In genomic region chr15:30610613-30611012, GRCm38 (mm10) we compare ENCODE assay signal across 10 mouse cellular contexts.
A peak's percentile ranks its signal among the peaks of the same experiment; 100 is the strongest.
DNase-seq lines count a peak whose midpoint lies in the region; TF ChIP-seq lines count a peak whose summit lies in the region.
"Had no signal": no experiment of that assay in that cellular context is flagged by ENCODE, and none has a peak within 500 bp of the region (broad histone marks: within the 10 kb centered on the region; RNA-seq: fewer than 3 reads in every experiment).

No protein-coding gene starts in this region.

- H3K4me3 ChIP-seq in left cerebral cortex, adult 2 months, result no peak overlapping the region
- H3K4me3 ChIP-seq: heart, adult 2 months had no signal

- intact Hi-C loops in left cerebral cortex, adult 2 months (cut with DNase I), result no loop called here

- H3K27ac ChIP-seq in left cerebral cortex, adult 2 months, result no peak overlapping the region
- H3K27ac ChIP-seq: heart, adult 2 months had no signal

- DNase-seq in layer of hippocampus, adult 9-11 months, result peak; percentile 57
- no peak for DNase-seq in layer of hippocampus, adult 18-20 months (ENCODE audit: low spot score in 2 of 2)
- peak; percentile 54 for DNase-seq in brain, adult 2 months (ENCODE audit: low read depth, low spot score)
- peak; percentile 27 to 35 for DNase-seq in lung, postnatal 4 days
- peak; percentile 33 for DNase-seq in thymus, postnatal 14 days
- DNase-seq in embryo, embryonic 10 days (ENCODE audit: low spot score), result no peak
- no peak for DNase-seq in right cerebral cortex, postnatal 14 days
- no peak for DNase-seq in left cerebral cortex, adult 2 months (ENCODE audit: extremely low spot score in 1 of 2, low spot score in 2 of 2)
- DNase-seq: kidney, postnatal 25 days had no signal

- no peak for TF ChIP-seq CTCF in left cerebral cortex, adult 2 months (IDR thresholded peaks at IDR 0.05)

Comparison
In these comparisons a context has a peak if more than half of its experiments do, and no peak if none do; other contexts are left out.
1. DNase-seq: peak in layer of hippocampus, adult 9-11 months (single experiment), brain, adult 2 months (single experiment), lung, postnatal 4 days (2 of 2) and thymus, postnatal 14 days (single experiment); none in layer of hippocampus, adult 18-20 months (0 of 2), embryo, embryonic 10 days (single experiment), right cerebral cortex, postnatal 14 days (single experiment) and left cerebral cortex, adult 2 months (0 of 2).